Mouse (Mus musculus) ES-E14 (cell line): ENCODE measurements at regions not wholly inside any gene's neighbourhood (a gene's known extent, or its start where the extent isn't known, plus 50 kb on each side); places are given as distances from the start of the nearest gene placed in this dataset.

Experiments
- CHD2 ChIP-seq: IDR thresholded peaks from 2 replicates; pipeline ENCODE4 v1.6.1; 2014; ENCODE audit warnings: mild to moderate bottlenecking, low read depth, low read length, inconsistent platforms
- HCFC1 ChIP-seq: IDR thresholded peaks from 2 replicates; pipeline ENCODE4 v1.6.1; 2012; ENCODE audit warnings: low read length, inconsistent platforms, borderline replicate concordance; ENCODE audit not compliant: insufficient read depth
- MAFK ChIP-seq: IDR thresholded peaks from 2 replicates; pipeline ENCODE4 v1.6.1; 2014; ENCODE audit warnings: mild to moderate bottlenecking, low read depth, low read length, inconsistent platforms; ENCODE audit not compliant: insufficient read depth

DNA sequence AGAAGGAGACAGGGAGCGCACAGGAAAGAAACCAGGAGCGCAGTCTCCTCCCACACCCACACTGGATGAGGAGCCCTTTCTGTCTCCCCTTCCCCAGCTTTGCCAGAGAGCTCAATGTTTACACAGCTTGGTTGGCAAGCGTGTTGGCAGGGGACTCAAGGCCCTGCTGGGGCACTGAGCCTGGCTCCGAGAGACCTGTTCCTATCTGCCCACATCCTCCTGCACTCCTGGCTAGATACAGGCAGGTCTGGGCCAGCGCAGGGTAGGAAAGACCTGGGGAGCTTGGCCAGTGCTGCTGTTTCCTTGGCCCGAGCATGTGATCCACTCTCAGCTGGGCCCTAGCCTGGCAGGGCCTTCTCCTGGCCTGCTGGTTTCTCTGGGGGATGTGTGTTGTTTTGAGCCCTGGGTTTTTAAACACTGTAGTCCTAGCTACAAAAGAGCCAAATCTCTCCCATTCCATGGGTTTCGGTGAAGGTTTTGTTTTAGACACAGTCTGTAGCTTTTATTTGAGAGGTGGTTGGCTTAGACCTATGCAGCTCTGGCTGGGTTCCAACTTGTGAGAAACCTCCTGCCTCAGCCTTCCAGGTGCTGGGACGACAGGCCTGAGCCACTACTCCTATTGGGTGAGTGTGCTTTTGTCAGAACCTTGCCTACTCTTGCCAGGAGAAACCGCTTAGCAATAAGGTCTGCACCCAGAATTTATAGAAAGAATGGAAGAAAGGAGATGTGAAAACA lies 90.6 kb downstream of the Maf start:
- TF ChIP-seq HCFC1 = no peak
- TF ChIP-seq CHD2 = no peak
- no peak for TF ChIP-seq MAFK
